Mouse (Mus musculus): ENCODE measurements around the gene Pth2.

GRCm38 (mm10) chr7:45154993-45155514, 25.7 kb upstream of the Pth2 start:
- TF ChIP-seq CTCF (IDR thresholded peaks at IDR 0.05; ENCODE audit: control insufficient read depth, insufficient read depth, insufficient replicate concordance, low read depth, low read length), result peak; percentile 57; the same call in 1 of the 2 replicates
- no peak for TF ChIP-seq POLR2A (IDR thresholded peaks at IDR 0.05; ENCODE audit: control insufficient read depth, low read depth, low read length)

Data from testis, adult 2 months (tissue).